Mouse (Mus musculus) bone marrow macrophage, adult 2 months (primary cell): ENCODE data around the gene Chic2. TPM values are rescaled to one million over a fixed set of nuclear protein-coding genes. Genes with fewer than 3 reads are reported as not detected.

Source experiments
- H3K27ac ChIP-seq: 2 replicates; pipeline ENCODE4 v1.5.1; 2012; ENCODE audit warnings: low read depth, low read length; ENCODE audit not compliant: insufficient read depth
- H3K4me1 ChIP-seq: 2 replicates; pipeline ENCODE4 v1.6.1; 2012; ENCODE audit warnings: low read length; ENCODE audit not compliant: control insufficient read depth, insufficient read depth
- H3K4me3 ChIP-seq: 2 replicates; pipeline ENCODE4 v1.5.1; 2012; ENCODE audit warnings: mild to moderate bottlenecking, low read length, moderate library complexity; ENCODE audit not compliant: insufficient read depth
- CTCF ChIP-seq: IDR thresholded peaks from 2 replicates; pipeline ENCODE4 v1.5.1; 2012; ENCODE audit warnings: low read depth, mild to moderate bottlenecking, low read length, moderate library complexity
- POLR2A ChIP-seq: IDR thresholded peaks from 2 replicates; pipeline ENCODE4 v1.6.1; 2012; ENCODE audit warnings: mild to moderate bottlenecking, low read depth, low read length, borderline replicate concordance
- polyA plus RNA-seq: library from polyadenylated mRNA; stranded (reverse); fragments of >200 nt; gene quantifications from 2 replicates; pipeline ENCODE4 v1.2.4, GENCODE M21; 2012; ENCODE audit not compliant: missing spikeins, insufficient read depth, insufficient read length

The Chic2 gene
- polyA plus RNA-seq, 1 experiment, result 37.9 TPM

DNA sequence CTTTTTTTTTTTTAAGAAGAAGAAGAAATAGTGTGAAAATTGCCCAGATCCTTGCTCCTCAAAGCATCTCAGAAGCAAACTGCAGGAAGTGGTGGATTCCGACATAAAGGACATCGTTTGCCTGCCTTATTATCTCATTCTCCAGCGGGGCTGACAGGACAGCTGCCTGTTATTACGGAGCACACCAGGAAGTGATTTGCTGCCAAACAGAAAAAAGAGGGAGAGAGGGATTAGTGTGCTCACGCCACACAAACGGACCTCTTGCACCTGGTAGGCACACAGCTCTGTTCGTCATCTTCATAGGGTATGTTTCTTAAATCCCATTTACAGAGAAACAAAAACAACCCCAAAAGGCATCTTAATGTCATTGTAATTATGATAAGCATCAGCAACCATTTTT lies 64.4 kb downstream of the Chic2 start:
- no peaks in the 10 kb centered on the region for H3K4me1 ChIP-seq
- H3K4me3 ChIP-seq, result no peak overlapping the region
- TF ChIP-seq CTCF, result no peak
- TF ChIP-seq POLR2A, result no peak
- no peak overlapping the region for H3K27ac ChIP-seq

DNA sequence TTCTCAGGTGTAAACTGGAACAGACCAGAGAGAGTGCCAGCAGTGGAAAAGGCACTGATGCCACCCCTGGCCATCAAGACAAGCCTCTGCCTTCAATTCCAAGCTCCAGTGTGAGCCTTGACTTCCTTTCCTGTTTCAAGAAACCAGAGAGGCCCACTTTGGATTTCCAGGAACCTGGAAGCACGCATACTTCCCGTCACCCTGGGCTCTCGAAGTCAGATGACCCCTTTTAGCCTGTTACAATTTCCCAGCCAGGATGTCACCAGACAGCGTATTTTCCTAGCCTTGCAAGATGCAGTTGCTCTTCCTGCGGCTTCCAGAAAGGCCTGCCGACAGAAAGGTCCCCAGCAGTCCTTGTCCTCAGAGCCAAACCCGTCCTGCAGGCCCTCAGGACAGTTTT lies 65.0 kb downstream of the Chic2 start:
- H3K4me1 ChIP-seq, result no peaks in the 10 kb centered on the region
- TF ChIP-seq POLR2A (no peak), CTCF (no peak)
- H3K27ac ChIP-seq, result no peak overlapping the region
- H3K4me3 ChIP-seq, result no peak overlapping the region

DNA sequence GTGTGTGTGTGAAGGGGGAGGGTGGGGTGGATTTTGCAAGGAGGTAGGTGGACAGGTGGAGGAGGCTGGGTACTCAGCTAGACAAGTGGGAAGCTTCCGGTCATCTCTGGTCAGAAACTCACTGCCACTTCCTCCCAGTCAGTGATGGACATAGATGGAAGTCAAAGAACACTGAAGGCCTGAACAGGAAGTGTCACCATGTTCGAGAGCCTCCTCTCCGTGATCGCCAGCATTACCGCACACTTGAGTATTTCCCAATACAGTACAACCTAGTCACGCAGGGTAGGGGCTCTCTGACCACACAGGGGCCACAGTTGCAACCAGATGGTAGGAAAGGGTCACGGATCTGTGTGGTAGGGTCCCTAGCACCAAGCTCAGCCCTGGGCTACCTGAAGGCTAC lies 69.1 kb downstream of the Chic2 start:
- TF ChIP-seq POLR2A (no peak), CTCF (no peak)
- no peak overlapping the region for H3K27ac ChIP-seq
- H3K4me3 ChIP-seq, result no peak overlapping the region
- H3K4me1 ChIP-seq, result no peaks in the 10 kb centered on the region

DNA sequence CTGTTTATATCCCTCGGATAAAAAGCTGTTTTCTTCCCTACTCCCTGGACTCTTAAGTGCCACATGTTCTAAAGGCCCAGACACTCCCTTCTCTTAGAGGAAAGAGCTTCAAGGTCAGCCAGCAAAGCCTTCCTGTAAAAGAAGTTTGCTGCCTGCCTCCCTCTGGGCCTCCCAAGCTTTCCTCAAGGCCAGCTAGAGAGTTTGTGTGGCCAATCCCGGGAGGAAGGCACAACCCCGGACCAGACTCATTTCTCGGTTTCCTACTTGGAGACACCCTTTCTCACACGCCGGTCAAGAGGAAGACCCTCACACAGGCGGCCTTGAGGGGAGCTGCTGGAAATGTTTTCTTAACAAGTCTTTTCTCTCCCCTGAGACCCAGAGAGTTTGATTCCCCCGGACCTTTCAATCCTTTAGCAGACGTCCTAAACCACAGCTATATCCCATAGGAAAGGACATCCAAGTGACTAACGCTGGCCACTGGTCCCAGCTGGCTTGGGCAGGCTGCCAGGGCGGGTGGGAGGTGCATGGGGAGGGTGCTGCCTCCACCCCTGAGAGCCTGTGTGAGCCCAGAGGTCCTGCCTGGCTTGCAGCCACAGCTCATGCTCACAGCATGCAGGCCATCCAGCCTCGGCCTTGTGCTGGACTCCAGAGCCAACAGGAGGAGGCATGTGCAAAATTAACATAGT lies 69.7 kb downstream of the Chic2 start:
- no peak overlapping the region for H3K4me3 ChIP-seq
- no peaks in the 10 kb centered on the region for H3K4me1 ChIP-seq
- no peak for TF ChIP-seq POLR2A
- no peak for TF ChIP-seq CTCF
- H3K27ac ChIP-seq, result no peak overlapping the region

DNA sequence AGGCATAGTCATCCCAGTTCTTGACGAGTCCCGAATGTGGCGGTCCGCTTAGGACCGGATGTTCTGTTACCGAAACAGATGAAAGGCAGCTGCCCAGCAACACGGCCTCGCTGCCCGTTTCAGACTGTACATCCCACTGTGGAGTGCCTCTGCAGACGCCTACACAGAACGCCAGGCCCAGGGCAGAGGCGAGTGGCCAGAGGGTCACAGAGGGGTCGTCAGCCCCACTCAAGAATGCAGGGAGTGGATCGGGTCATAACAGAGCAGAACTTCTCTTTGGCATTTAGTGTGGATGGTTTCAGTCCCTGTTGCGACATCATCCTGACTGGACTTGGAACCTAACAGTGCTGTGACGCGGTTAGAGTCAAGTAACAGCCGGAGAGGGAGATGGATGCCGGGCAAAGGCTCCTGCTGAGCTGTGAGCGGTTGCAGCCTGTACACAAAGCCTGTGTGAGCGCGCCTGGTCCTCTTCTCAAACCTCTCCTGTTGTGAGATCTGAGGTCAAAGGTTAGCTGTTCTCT lies 70.5 kb downstream of the Chic2 start:
- TF ChIP-seq POLR2A (no peak), CTCF (no peak)
- Histone ChIP-seq H3K27ac (no peak overlapping the region), H3K4me1 (no peaks in the 10 kb centered on the region), H3K4me3 (no peak overlapping the region)

DNA sequence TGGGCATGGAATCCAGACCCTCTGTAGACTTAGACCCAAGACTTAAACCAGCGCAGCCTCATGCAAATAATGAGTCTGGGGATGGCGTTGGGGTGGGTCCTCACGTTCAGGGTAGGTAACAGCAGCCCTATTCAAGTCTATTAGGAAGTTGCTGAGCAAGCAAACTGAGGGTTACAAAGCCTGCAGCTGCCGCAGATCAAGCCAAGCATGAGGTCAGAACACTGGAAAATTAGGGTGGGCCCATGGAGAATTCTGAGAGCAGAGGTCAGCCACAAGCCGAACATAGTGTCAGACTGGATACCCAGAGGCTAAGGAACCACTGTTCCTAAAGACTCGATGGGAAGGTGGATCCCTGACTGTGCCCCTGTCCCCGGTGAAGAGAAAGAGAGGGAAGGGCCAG lies 73.2 kb downstream of the Chic2 start:
- TF ChIP-seq POLR2A (no peak), CTCF (no peak)
- Histone ChIP-seq H3K4me1 (no peaks in the 10 kb centered on the region), H3K4me3 (no peak overlapping the region), H3K27ac (no peak overlapping the region)

DNA sequence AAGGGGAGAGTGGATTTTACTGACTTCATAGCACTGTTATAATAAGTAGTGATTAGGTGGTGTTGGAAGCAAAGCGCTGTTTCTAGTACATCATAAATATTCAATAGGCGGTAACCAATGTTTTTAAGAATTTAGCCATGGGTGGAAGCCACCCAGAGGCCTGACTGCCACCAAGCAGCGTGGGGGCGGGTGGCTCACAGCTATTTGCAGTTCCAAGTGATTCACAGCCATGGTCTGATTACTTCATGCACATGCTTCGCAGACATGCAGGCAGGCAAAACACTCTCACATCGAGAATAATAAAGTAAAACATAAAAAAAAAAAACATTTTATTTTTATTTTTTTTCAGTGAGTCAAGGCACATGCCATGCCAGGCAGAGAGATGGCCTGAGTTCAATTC lies 75.2 kb downstream of the Chic2 start:
- TF ChIP-seq CTCF (no peak), POLR2A (no peak)
- Histone ChIP-seq H3K4me1 (no peaks in the 10 kb centered on the region), H3K27ac (no peak overlapping the region), H3K4me3 (no peak overlapping the region)

DNA sequence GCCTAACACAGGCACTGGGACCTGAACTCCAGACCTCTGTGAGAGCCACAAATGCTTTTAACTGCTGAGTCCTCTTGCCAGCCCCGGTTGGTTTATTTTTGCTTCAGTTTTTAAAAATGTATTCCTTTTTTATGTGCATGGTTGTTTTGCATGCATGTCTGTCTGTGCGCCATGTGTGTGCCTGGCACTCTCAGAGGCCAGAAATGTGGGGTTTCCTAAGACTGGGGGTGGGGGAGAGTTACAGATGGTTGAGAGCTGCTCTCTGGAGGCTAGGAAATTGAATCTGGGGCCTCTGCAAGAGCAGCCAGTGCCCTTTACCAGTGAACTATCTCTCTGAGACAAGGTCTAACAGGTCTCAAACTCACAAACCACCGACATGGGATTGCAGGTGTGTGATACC lies 76.7 kb downstream of the Chic2 start:
- Histone ChIP-seq H3K4me3 (no peak overlapping the region), H3K4me1 (no peaks in the 10 kb centered on the region), H3K27ac (no peak overlapping the region)
- TF ChIP-seq POLR2A (no peak), CTCF (no peak)

DNA sequence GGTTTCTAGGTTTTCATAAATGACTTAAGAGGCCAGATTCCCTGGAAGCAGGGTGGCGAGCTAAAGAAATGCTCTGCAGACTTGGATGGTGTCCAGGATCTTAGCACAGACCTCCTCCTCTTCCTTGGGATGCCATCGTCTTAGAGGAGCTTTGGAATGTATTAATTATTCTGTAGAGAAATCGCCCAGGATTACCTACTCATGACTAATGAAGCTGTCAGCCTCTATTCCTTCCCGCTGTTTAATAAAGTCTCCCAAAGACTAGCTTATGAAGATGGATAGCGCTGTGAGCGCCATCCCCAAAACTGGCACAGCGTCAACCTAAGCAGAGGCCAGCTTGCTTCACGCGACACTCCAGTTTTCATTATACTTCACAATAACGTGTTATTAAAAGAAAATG lies 77.7 kb downstream of the Chic2 start:
- no peak overlapping the region for H3K4me3 ChIP-seq
- H3K4me1 ChIP-seq, result no peaks in the 10 kb centered on the region
- TF ChIP-seq CTCF, result no peak
- TF ChIP-seq POLR2A, result no peak
- no peak overlapping the region for H3K27ac ChIP-seq

DNA sequence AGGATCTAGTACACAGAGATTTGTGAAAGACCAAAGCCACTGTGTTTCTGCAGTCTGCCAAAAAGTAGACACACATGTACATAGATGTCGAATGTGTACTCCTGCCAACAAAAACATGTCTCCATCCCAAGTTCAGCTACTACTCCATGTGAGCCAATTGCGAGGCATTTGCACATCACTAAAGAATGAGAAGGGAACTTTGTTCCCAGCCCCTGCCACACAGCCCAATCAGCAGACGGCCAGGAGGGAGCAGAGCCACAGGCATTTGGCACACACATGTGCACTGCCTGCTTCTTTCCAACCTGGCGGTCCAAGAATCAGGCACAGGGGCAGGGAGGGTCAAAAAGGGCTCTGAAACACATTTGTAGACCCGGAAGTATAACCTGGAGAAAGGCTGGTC lies 81.8 kb downstream of the Chic2 start:
- Histone ChIP-seq H3K4me1 (peaks cover 4% of the 10 kb centered on the region), H3K27ac (no peak overlapping the region), H3K4me3 (no peak overlapping the region)
- TF ChIP-seq CTCF (no peak), POLR2A (no peak)
